Mouse (Mus musculus): ENCODE measurements around the gene Birc6.

DNA sequence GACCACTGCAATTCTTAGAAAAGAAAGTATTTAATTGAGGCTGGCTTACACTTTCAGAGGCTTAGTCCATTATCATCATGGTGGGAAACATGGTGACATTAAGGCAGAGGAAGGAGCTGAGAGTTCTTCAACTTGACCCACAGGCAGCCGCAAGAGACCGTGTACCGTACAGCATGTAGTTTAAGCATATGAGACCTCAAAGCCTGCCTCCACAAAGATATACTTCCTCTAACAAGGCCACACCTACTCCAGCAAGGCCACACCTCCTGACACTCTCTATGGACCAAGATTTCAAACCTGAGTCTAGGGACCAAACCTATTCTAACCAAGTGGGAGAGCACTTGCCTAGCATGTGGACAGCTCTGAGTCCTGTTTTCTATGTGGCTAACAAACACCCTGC is 19.5 kb upstream of the Birc6 start:
- TF ChIP-seq CTCF (IDR thresholded peaks at IDR 0.05; ENCODE audit: extremely low read depth, insufficient read depth, low read length) (no peak), POLR2A (IDR thresholded peaks at IDR 0.05; ENCODE audit: extremely low read depth, insufficient read depth, low read length) (no peak)
